Mouse (Mus musculus): ENCODE data around the gene Prkce. TPM values are rescaled to one million over a fixed set of nuclear protein-coding genes. Genes with fewer than 3 reads are reported as not detected.

The Prkce gene
- polyA plus RNA-seq, 1 experiment = 3.3 TPM

- H3K4me3 ChIP-seq (ENCODE audit: low read depth, low read length) = no peak overlapping the region
- TF ChIP-seq POLR2A (IDR thresholded peaks at IDR 0.05; ENCODE audit: low read depth, low read length) (no peak), CTCF (IDR thresholded peaks at IDR 0.05; ENCODE audit: extremely low read depth, insufficient read length, insufficient replicate concordance, low read depth, low read length) (no peak)
- H3K4me1 ChIP-seq (ENCODE audit: control insufficient read depth, insufficient read depth, insufficient read length, low read length) = peaks cover 2% of the 10 kb centered on the region; the same call in 1 of the 2 replicates
- H3K36me3 ChIP-seq (ENCODE audit: control insufficient read depth, insufficient read depth, low read length) = no peaks in the 10 kb centered on the region
- no peaks in the 10 kb centered on the region for H3K27me3 ChIP-seq (ENCODE audit: control insufficient read depth, insufficient read depth, low read length)
- 81% methylated on average over 8 of the region's 8 CpGs for WGBS
- no peak overlapping the region for H3K27ac ChIP-seq (ENCODE audit: insufficient read depth, low read depth, low read length)
Observed at GRCm38 (mm10) chr17:86409485-86409884, 241.9 kb downstream of the Prkce start.

- no peak for TF ChIP-seq POLR2A (IDR thresholded peaks at IDR 0.05; ENCODE audit: low read depth, low read length)
- no peak for TF ChIP-seq CTCF (IDR thresholded peaks at IDR 0.05; ENCODE audit: extremely low read depth, insufficient read length, insufficient replicate concordance, low read depth, low read length)
- peaks cover 2% of the 10 kb centered on the region; the same call in 1 of the 2 replicates for H3K4me1 ChIP-seq (ENCODE audit: control insufficient read depth, insufficient read depth, insufficient read length, low read length)
- H3K36me3 ChIP-seq (ENCODE audit: control insufficient read depth, insufficient read depth, low read length) = no peaks in the 10 kb centered on the region
- H3K27me3 ChIP-seq (ENCODE audit: control insufficient read depth, insufficient read depth, low read length) = no peaks in the 10 kb centered on the region
- 87% methylated on average over 12 of the region's 12 CpGs for WGBS
- no peak overlapping the region for H3K4me3 ChIP-seq (ENCODE audit: low read depth, low read length)
- no peak overlapping the region for H3K27ac ChIP-seq (ENCODE audit: insufficient read depth, low read depth, low read length)
Observed at GRCm38 (mm10) chr17:86410496-86410895, 242.9 kb downstream of the Prkce start.

- H3K36me3 ChIP-seq (ENCODE audit: control insufficient read depth, insufficient read depth, low read length) = no peaks in the 10 kb centered on the region
- H3K27ac ChIP-seq (ENCODE audit: insufficient read depth, low read depth, low read length) = no peak overlapping the region
- H3K4me3 ChIP-seq (ENCODE audit: low read depth, low read length) = no peak overlapping the region
- 52% methylated on average over 6 of the region's 6 CpGs for WGBS
- TF ChIP-seq CTCF (IDR thresholded peaks at IDR 0.05; ENCODE audit: extremely low read depth, insufficient read length, insufficient replicate concordance, low read depth, low read length) (no peak), POLR2A (IDR thresholded peaks at IDR 0.05; ENCODE audit: low read depth, low read length) (no peak)
- H3K4me1 ChIP-seq (ENCODE audit: control insufficient read depth, insufficient read depth, insufficient read length, low read length) = peaks cover 2% of the 10 kb centered on the region; the same call in 1 of the 2 replicates
- no peaks in the 10 kb centered on the region for H3K27me3 ChIP-seq (ENCODE audit: control insufficient read depth, insufficient read depth, low read length)
Observed at GRCm38 (mm10) chr17:86412141-86412540, 244.6 kb downstream of the Prkce start.

GRCm38 (mm10) chr17:86414608-86415007 is 247.0 kb downstream of the Prkce start:
- TF ChIP-seq POLR2A (IDR thresholded peaks at IDR 0.05; ENCODE audit: low read depth, low read length) (no peak), CTCF (IDR thresholded peaks at IDR 0.05; ENCODE audit: extremely low read depth, insufficient read length, insufficient replicate concordance, low read depth, low read length) (no peak)
- H3K27ac ChIP-seq (ENCODE audit: insufficient read depth, low read depth, low read length) = no peak overlapping the region
- WGBS = 76% methylated on average over 8 of the region's 8 CpGs
- H3K4me3 ChIP-seq (ENCODE audit: low read depth, low read length) = no peak overlapping the region
- H3K4me1 ChIP-seq (ENCODE audit: control insufficient read depth, insufficient read depth, insufficient read length, low read length) = no peaks in the 10 kb centered on the region
- H3K27me3 ChIP-seq (ENCODE audit: control insufficient read depth, insufficient read depth, low read length) = no peaks in the 10 kb centered on the region
- no peaks in the 10 kb centered on the region for H3K36me3 ChIP-seq (ENCODE audit: control insufficient read depth, insufficient read depth, low read length)

DNA sequence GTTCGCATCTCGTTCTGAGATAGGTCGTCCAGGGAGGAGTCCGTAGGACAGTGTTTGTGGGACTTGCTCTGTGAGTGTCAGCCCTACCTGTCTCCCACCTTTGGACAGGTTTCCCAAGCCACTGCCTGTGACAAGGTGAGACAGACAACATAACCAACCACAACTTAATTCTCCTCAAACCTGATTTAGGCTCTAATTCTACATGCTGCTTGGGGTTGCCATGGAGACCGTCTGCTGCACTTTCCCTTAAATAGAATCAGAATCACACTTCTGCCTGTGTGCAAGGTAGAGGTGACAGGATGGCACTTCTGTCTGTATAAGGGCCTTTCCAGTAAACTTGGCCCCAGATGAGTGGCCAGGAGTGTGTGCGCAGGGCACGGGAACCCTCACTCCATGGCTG is 248.4 kb downstream of the Prkce start:
- WGBS = 94% methylated on average over 7 of the region's 7 CpGs
- no peak for TF ChIP-seq CTCF (IDR thresholded peaks at IDR 0.05; ENCODE audit: extremely low read depth, insufficient read length, insufficient replicate concordance, low read depth, low read length)
- no peak for TF ChIP-seq POLR2A (IDR thresholded peaks at IDR 0.05; ENCODE audit: low read depth, low read length)
- H3K4me1 ChIP-seq (ENCODE audit: control insufficient read depth, insufficient read depth, insufficient read length, low read length) = no peaks in the 10 kb centered on the region
- H3K4me3 ChIP-seq (ENCODE audit: low read depth, low read length) = no peak overlapping the region
- no peaks in the 10 kb centered on the region for H3K27me3 ChIP-seq (ENCODE audit: control insufficient read depth, insufficient read depth, low read length)
- no peak overlapping the region for H3K27ac ChIP-seq (ENCODE audit: insufficient read depth, low read depth, low read length)
- H3K36me3 ChIP-seq (ENCODE audit: control insufficient read depth, insufficient read depth, low read length) = no peaks in the 10 kb centered on the region

DNA sequence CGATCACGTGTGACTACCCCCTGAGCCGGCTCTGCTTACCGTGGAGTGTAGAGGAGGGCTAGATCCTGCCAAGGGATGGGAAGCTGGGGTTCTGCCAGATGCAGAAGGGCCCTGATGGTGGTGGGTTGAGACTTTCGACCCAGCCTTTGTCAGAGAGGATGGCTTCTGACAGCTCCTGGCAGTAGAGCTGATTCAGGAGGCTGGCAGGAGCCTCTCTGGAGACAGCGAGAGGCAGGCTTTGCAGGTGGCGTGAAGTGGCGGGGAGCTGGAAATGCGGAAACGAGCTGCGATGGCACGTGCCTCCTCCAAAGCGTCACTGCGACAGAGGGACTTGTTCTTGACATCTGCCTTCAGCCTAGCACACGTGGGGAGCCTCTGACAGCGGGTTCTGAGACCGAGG is 250.7 kb downstream of the Prkce start:
- no peaks in the 10 kb centered on the region for H3K36me3 ChIP-seq (ENCODE audit: control insufficient read depth, insufficient read depth, low read length)
- no peak overlapping the region for H3K27ac ChIP-seq (ENCODE audit: insufficient read depth, low read depth, low read length)
- TF ChIP-seq POLR2A (IDR thresholded peaks at IDR 0.05; ENCODE audit: low read depth, low read length) (no peak), CTCF (IDR thresholded peaks at IDR 0.05; ENCODE audit: extremely low read depth, insufficient read length, insufficient replicate concordance, low read depth, low read length) (no peak)
- 89% methylated on average over 17 of the region's 17 CpGs for WGBS
- no peaks in the 10 kb centered on the region for H3K4me1 ChIP-seq (ENCODE audit: control insufficient read depth, insufficient read depth, insufficient read length, low read length)
- no peaks in the 10 kb centered on the region for H3K27me3 ChIP-seq (ENCODE audit: control insufficient read depth, insufficient read depth, low read length)
- no peak overlapping the region for H3K4me3 ChIP-seq (ENCODE audit: low read depth, low read length)

- TF ChIP-seq POLR2A (IDR thresholded peaks at IDR 0.05; ENCODE audit: low read depth, low read length) (no peak), CTCF (IDR thresholded peaks at IDR 0.05; ENCODE audit: extremely low read depth, insufficient read length, insufficient replicate concordance, low read depth, low read length) (no peak)
- Histone ChIP-seq H3K4me3 (ENCODE audit: low read depth, low read length) (no peak overlapping the region), H3K27me3 (ENCODE audit: control insufficient read depth, insufficient read depth, low read length) (no peaks in the 10 kb centered on the region), H3K27ac (ENCODE audit: insufficient read depth, low read depth, low read length) (no peak overlapping the region), H3K36me3 (ENCODE audit: control insufficient read depth, insufficient read depth, low read length) (no peaks in the 10 kb centered on the region), H3K4me1 (ENCODE audit: control insufficient read depth, insufficient read depth, insufficient read length, low read length) (no peaks in the 10 kb centered on the region)
- 80% methylated on average over 6 of the region's 6 CpGs for WGBS
Observed at GRCm38 (mm10) chr17:86419199-86419598, 251.6 kb downstream of the Prkce start.

Data from small intestine, adult 2 months (tissue).